Mouse (Mus musculus): ENCODE results near the gene Apba2. TPM values are rescaled to one million over a fixed set of nuclear protein-coding genes. Genes with fewer than 3 reads are reported as not detected.
A peak's percentile ranks its signal among the peaks of the same experiment; 100 is the strongest.

Gene Apba2
- total and polyA plus RNA-seq, 2 experiments from 2014 or later, result 0.42 TPM; not detected in 1

GRCm38 (mm10) chr7:64795554-64795953 lies 294.0 kb downstream of the Apba2 start:
- DNase-seq (ENCODE audit: low spot score) (peak; percentile 20), ATAC-seq (ENCODE audit: insufficient read depth, low read depth) (no peak)
- H3K4me3 ChIP-seq (ENCODE audit: low read depth, low read length), result no peak overlapping the region
- H3K27me3 ChIP-seq (ENCODE audit: control insufficient read depth, insufficient read depth, low read length), result no peaks in the 10 kb centered on the region
- H3K9me3 ChIP-seq (replicated peaks; ENCODE audit: control insufficient read depth, low read length), result no peaks in the 10 kb centered on the region
- TF ChIP-seq CTCF (IDR thresholded peaks at IDR 0.05; ENCODE audit: low read depth) (no peak), EP300 (IDR thresholded peaks at IDR 0.05; ENCODE audit: low read depth) (no peak)
- 45% methylated on average over 6 of the region's 6 CpGs for WGBS
- H3K36me3 ChIP-seq (replicated peaks; ENCODE audit: control insufficient read depth, insufficient read depth, low read length), result no peaks in the 10 kb centered on the region
- H3K4me2 ChIP-seq (ENCODE audit: low read depth, low read length), result 0 out of 2 replicates have a peak overlapping the region, but pooled peaks have one; percentile 1
- H3K9ac ChIP-seq (replicated peaks; ENCODE audit: low read depth, low read length), result no peak overlapping the region
- H3K4me1 ChIP-seq (ENCODE audit: control insufficient read depth, insufficient read depth), result peaks cover 19% of the 10 kb centered on the region
- 0 out of 2 replicates have a peak overlapping the region, but pooled peaks have one; percentile 39 for H3K27ac ChIP-seq (ENCODE audit: low read depth)

Other genes with a start within 250 kb of the Apba2 start
- gene Mtmr10, start 214.1 kb upstream of the Apba2 start, total RNA-seq (2014; rRNA removed; ENCODE audit: low replicate concordance), result 5.3 TPM in 2 replicates
- gene Mtmr10, start 214.1 kb upstream of the Apba2 start, polyA plus RNA-seq (2015; fragmentation: Nextera tagmentation; extraction: Ambion mirVana), result 3.9 and 4.1 TPM in 2 replicates
- 4.6 and 8.9 TPM in 2 replicates for gene Fan1, start 127.6 kb upstream of the Apba2 start, total RNA-seq (2014; rRNA removed; ENCODE audit: low replicate concordance)
- gene Fan1, start 127.6 kb upstream of the Apba2 start, polyA plus RNA-seq (2015; fragmentation: Nextera tagmentation; extraction: Ambion mirVana), result 3.9 TPM in 2 replicates
- gene Mphosph10, start 109.4 kb upstream of the Apba2 start, total RNA-seq (2014; rRNA removed; ENCODE audit: low replicate concordance), result 2.6 and 4.4 TPM in 2 replicates
- gene Mphosph10, start 109.4 kb upstream of the Apba2 start, polyA plus RNA-seq (2015; fragmentation: Nextera tagmentation; extraction: Ambion mirVana), result 15.1 and 18.4 TPM in 2 replicates
- gene Mcee, start 109.1 kb upstream of the Apba2 start, total RNA-seq (2014; rRNA removed; ENCODE audit: low replicate concordance), result 13.2 and 53.1 TPM in 2 replicates
- gene Mcee, start 109.1 kb upstream of the Apba2 start, polyA plus RNA-seq (2015; fragmentation: Nextera tagmentation; extraction: Ambion mirVana), result 218 and 253 TPM in 2 replicates

Measured in heart, postnatal 0 days (tissue).